Mouse (Mus musculus) cerebellum, adult 2 months (tissue): ENCODE data around the gene Mtrf1. TPM values are rescaled to one million over a fixed set of nuclear protein-coding genes. Genes with fewer than 3 reads are reported as not detected.

Experiments used
- DNase-seq, 2 experiments: peaks; one replicate each; pipeline ENCODE4 v3.0.0; 2021
- H3K27ac ChIP-seq: fragments of 200-500 bp; 2 replicates; pipeline ENCODE4 v1.5.1; 2012; ENCODE audit warnings: low read length, control low read depth, inconsistent platforms; ENCODE audit not compliant: insufficient read depth
- H3K27me3 ChIP-seq: fragments of 200-500 bp; 2 replicates; pipeline ENCODE4 v1.6.1; 2012; ENCODE audit warnings: inconsistent platforms, mild to moderate bottlenecking, low read length, moderate library complexity; ENCODE audit not compliant: control insufficient read depth, insufficient read depth
- H3K4me1 ChIP-seq: fragments of 200-500 bp; 2 replicates; pipeline ENCODE4 v1.6.1; 2011; ENCODE audit warnings: low read length; ENCODE audit not compliant: control insufficient read depth, insufficient read depth
- H3K4me3 ChIP-seq: fragments of 200-500 bp; replicated peaks from 2 replicates; pipeline ENCODE3; 2011; ENCODE audit warnings: mild to moderate bottlenecking, low read depth, low read length, control low read depth; ENCODE audit not compliant: insufficient read depth
- CTCF ChIP-seq: fragments of 200-500 bp; IDR thresholded peaks from 2 replicates; pipeline ENCODE4 v1.5.1; 2011; ENCODE audit warnings: low read depth, mild to moderate bottlenecking, control low read depth, low read length, moderate library complexity, borderline replicate concordance; ENCODE audit not compliant: insufficient read depth
- POLR2A ChIP-seq: fragments of 200-500 bp; IDR thresholded peaks from 2 replicates; pipeline ENCODE4 v1.6.1; 2011; ENCODE audit warnings: low read length, control low read depth, borderline replicate concordance; ENCODE audit not compliant: insufficient read depth
- WGBS: fragments of 180-500 bp; shearing (Covaris S2); methylation state at CpG from one replicate; pipeline ENCODE4 v1.1.7; 2018; 5-methylcytosine and 5-hydroxymethylcytosine counted together
- polyA plus RNA-seq: library from polyadenylated mRNA; depleted of rRNA; stranded (reverse); fragments of >200 nt; gene quantifications from 2 replicates; pipeline ENCODE4 v1.2.3, GENCODE M21; 2012; rRNA removed

Gene Mtrf1
- polyA plus RNA-seq, 1 experiment = 6.6 TPM

- 87% methylated on average over 1 of the region's 1 CpGs for WGBS
- no peak overlapping the region for H3K27ac ChIP-seq
- DNase-seq = no peak
- no peak for TF ChIP-seq POLR2A
- TF ChIP-seq CTCF = no peak
- no peak overlapping the region for H3K4me3 ChIP-seq
- H3K4me1 ChIP-seq = no peaks in the 10 kb centered on the region
- H3K27me3 ChIP-seq = no peaks in the 10 kb centered on the region
Measured at GRCm38 (mm10) chr14:79460401-79460800, 62.8 kb downstream of the Mtrf1 start.

DNA sequence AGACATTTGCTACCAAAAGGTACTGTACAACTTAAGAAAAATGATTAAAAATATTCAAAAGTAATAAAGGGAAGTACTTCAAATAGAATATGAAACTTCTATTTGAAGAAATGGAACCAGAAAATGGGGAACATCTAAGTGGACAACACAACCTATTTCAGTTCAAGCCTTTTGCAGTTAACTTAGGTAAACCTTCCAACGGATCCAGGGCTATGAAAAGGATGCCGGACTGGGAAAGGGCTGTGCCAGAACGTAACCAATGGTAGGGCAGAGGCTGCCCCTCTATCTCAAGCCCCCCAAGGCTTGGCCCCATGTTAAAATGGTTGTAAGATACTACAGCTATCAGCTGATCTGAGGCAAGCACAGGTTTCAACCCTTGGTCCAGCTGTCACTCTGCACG lies 63.4 kb downstream of the Mtrf1 start:
- WGBS = 90% methylated on average over 4 of the region's 4 CpGs
- no peak for DNase-seq
- Histone ChIP-seq H3K4me3 (no peak overlapping the region), H3K4me1 (no peaks in the 10 kb centered on the region), H3K27ac (no peak overlapping the region), H3K27me3 (no peaks in the 10 kb centered on the region)
- TF ChIP-seq CTCF (no peak), POLR2A (no peak)

DNA sequence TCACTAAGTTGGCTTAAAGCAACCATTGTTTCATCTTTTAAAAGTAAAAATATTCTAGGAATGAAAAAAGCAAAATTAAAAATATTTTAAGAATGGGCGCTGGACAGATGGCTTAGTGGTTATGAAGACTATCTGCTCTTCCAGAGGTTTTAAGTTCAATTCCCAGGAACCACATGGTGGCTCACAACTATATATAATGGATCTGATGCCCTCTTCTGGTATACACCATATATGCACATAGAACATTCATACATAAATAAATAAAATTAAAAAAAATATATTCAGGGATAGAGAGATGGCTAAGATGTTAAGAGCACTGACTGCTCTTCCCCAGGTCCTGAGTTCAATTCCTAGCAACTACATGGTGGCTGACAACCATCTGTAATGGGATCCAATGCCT lies 68.1 kb downstream of the Mtrf1 start:
- TF ChIP-seq POLR2A (no peak), CTCF (no peak)

GRCm38 (mm10) chr14:79467621-79468020 lies 70.0 kb downstream of the Mtrf1 start:
- Histone ChIP-seq H3K4me1 (no peaks in the 10 kb centered on the region), H3K27me3 (no peaks in the 10 kb centered on the region), H3K4me3 (no peak overlapping the region), H3K27ac (no peak overlapping the region)
- TF ChIP-seq POLR2A = no peak
- TF ChIP-seq CTCF = peak; percentile 61; the same call in 1 of the 2 replicates
- WGBS = 19% methylated on average over 3 of the region's 3 CpGs
- DNase-seq = peak; percentile 36 to 40

More for the DNA sequence above, 68.1 kb downstream of the Mtrf1 start:
- no peaks in the 10 kb centered on the region for H3K4me1 ChIP-seq
- no peak overlapping the region for H3K27ac ChIP-seq
- WGBS = 94% methylated on average over 1 of the region's 1 CpGs
- H3K27me3 ChIP-seq = no peaks in the 10 kb centered on the region
- no peak overlapping the region for H3K4me3 ChIP-seq
- DNase-seq = no peak

Other genes with a start within 250 kb of the Mtrf1 start
- gene Zfp957, start 150.4 kb upstream of the Mtrf1 start, polyA plus RNA-seq = not detected in 2 replicates
- 41.5 and 45.1 TPM in 2 replicates for gene Rgcc, start 96.1 kb upstream of the Mtrf1 start, polyA plus RNA-seq
- 10.7 and 11.2 TPM in 2 replicates for gene Naa16, start 7.0 kb upstream of the Mtrf1 start, polyA plus RNA-seq
- gene Kbtbd7, start 28.7 kb downstream of the Mtrf1 start, polyA plus RNA-seq = 15.2 and 17.4 TPM in 2 replicates
- gene Kbtbd6, start 54.1 kb downstream of the Mtrf1 start, polyA plus RNA-seq = 0.51 and 0.84 TPM in 2 replicates
- gene Elf1, start 83.4 kb downstream of the Mtrf1 start, polyA plus RNA-seq = 3.8 and 4.1 TPM in 2 replicates
- gene Wbp4, start 83.7 kb downstream of the Mtrf1 start, polyA plus RNA-seq = 27.8 and 28.4 TPM in 2 replicates
- gene Sugt1, start 189.9 kb downstream of the Mtrf1 start, polyA plus RNA-seq = 40.3 and 41.0 TPM in 2 replicates